Mouse (Mus musculus) embryonic fibroblast, embryonic 13.5 days (primary cell): ENCODE data around the gene Rnf19b. TPM values are rescaled to one million over a fixed set of nuclear protein-coding genes. Genes with fewer than 3 reads are reported as not detected.

ENCODE experiments used
- H3K27ac ChIP-seq: 2 replicates; pipeline ENCODE4 v1.5.1; 2012; ENCODE audit warnings: low read length, control low read depth, inconsistent platforms; ENCODE audit not compliant: insufficient read depth
- H3K4me1 ChIP-seq: 2 replicates; pipeline ENCODE4 v1.6.1; 2011; ENCODE audit warnings: low read length; ENCODE audit not compliant: control insufficient read depth, insufficient read depth
- H3K4me3 ChIP-seq: 2 replicates; pipeline ENCODE4 v1.5.1; 2011; ENCODE audit warnings: mild to moderate bottlenecking, control low read depth, low read length; ENCODE audit not compliant: insufficient read depth
- CTCF ChIP-seq: IDR thresholded peaks from 2 replicates; pipeline ENCODE4 v1.5.1; 2011; ENCODE audit warnings: mild to moderate bottlenecking, control low read depth, low read length, moderate library complexity, borderline replicate concordance; ENCODE audit not compliant: insufficient read depth
- POLR2A ChIP-seq: IDR thresholded peaks from 2 replicates; pipeline ENCODE4 v1.6.1; 2011; ENCODE audit warnings: low read depth, mild to moderate bottlenecking, control low read depth, low read length, moderate library complexity
- polyA plus RNA-seq: library from polyadenylated mRNA; stranded (reverse); fragments of >200 nt; gene quantifications from 2 replicates; pipeline ENCODE4 v1.2.4, GENCODE M21; 2011; ENCODE audit warnings: low read depth; ENCODE audit not compliant: missing spikeins, insufficient read length

The Rnf19b gene
- polyA plus RNA-seq, 1 experiment = 49.7 TPM

GRCm38 (mm10) chr4:129113083-129113988 is 55.3 kb downstream of the Rnf19b start:
- H3K4me1 ChIP-seq = no peaks in the 10 kb centered on the region

GRCm38 (mm10) chr4:129116703-129117102 is 58.6 kb downstream of the Rnf19b start:
- H3K4me3 ChIP-seq = no peak overlapping the region
- H3K4me1 ChIP-seq = no peaks in the 10 kb centered on the region
- H3K27ac ChIP-seq = no peak overlapping the region
- TF ChIP-seq CTCF = no peak
- no peak for TF ChIP-seq POLR2A

More at GRCm38 (mm10) chr4:129113083-129113988, 55.3 kb downstream of the Rnf19b start:
- Histone ChIP-seq H3K4me3 (no peak overlapping the region), H3K27ac (no peak overlapping the region)
- TF ChIP-seq POLR2A (no peak), CTCF (peak; percentile 96)

GRCm38 (mm10) chr4:129117720-129118510 is 59.8 kb downstream of the Rnf19b start:
- H3K4me1 ChIP-seq = no peaks in the 10 kb centered on the region
- no peak overlapping the region for H3K27ac ChIP-seq
- H3K4me3 ChIP-seq = no peak overlapping the region
- TF ChIP-seq POLR2A (no peak), CTCF (no peak)

- no peak overlapping the region for H3K27ac ChIP-seq
- no peak overlapping the region for H3K4me3 ChIP-seq
- no peak for TF ChIP-seq POLR2A
- no peaks in the 10 kb centered on the region for H3K4me1 ChIP-seq
These were observed 61.6 kb downstream of the Rnf19b start for GRCm38 (mm10) chr4:129119708-129120107.

- Histone ChIP-seq H3K4me3 (no peak overlapping the region), H3K4me1 (no peaks in the 10 kb centered on the region), H3K27ac (no peak overlapping the region)
- TF ChIP-seq POLR2A (no peak), CTCF (no peak)
These were observed 62.7 kb downstream of the Rnf19b start for GRCm38 (mm10) chr4:129120520-129121445.

GRCm38 (mm10) chr4:129121569-129122086 is 63.6 kb downstream of the Rnf19b start, which contains the start of gene Hpca:
Gene Hpca, minus strand, starts transcription at chr4:129122036.
- Histone ChIP-seq H3K4me3 (no peak within 1 kb of the TSS), H3K4me1 (no peaks in the 10 kb centered on the region), H3K27ac (no peak within 1 kb of the TSS)
- TF ChIP-seq POLR2A (no peak), CTCF (no peak)

- TF ChIP-seq POLR2A (no peak), CTCF (no peak)
- Histone ChIP-seq H3K4me1 (no peaks in the 10 kb centered on the region), H3K27ac (no peak overlapping the region), H3K4me3 (no peak overlapping the region)
These were observed 64.0 kb downstream of the Rnf19b start for GRCm38 (mm10) chr4:129122107-129122506.

- TF ChIP-seq POLR2A = no peak
- TF ChIP-seq CTCF = no peak
- no peak overlapping the region for H3K4me3 ChIP-seq
These were observed 64.6 kb downstream of the Rnf19b start for GRCm38 (mm10) chr4:129122719-129123118.

GRCm38 (mm10) chr4:129124652-129125146 is 66.6 kb downstream of the Rnf19b start:
- no peak for TF ChIP-seq CTCF
- Histone ChIP-seq H3K27ac (no peak overlapping the region), H3K4me3 (no peak overlapping the region), H3K4me1 (no peaks in the 10 kb centered on the region)

More at GRCm38 (mm10) chr4:129122719-129123118, 64.6 kb downstream of the Rnf19b start:
- H3K4me1 ChIP-seq = no peaks in the 10 kb centered on the region
- no peak overlapping the region for H3K27ac ChIP-seq
